8 mouse cellular contexts compared by ENCODE assay signal in the genomic region with DNA sequence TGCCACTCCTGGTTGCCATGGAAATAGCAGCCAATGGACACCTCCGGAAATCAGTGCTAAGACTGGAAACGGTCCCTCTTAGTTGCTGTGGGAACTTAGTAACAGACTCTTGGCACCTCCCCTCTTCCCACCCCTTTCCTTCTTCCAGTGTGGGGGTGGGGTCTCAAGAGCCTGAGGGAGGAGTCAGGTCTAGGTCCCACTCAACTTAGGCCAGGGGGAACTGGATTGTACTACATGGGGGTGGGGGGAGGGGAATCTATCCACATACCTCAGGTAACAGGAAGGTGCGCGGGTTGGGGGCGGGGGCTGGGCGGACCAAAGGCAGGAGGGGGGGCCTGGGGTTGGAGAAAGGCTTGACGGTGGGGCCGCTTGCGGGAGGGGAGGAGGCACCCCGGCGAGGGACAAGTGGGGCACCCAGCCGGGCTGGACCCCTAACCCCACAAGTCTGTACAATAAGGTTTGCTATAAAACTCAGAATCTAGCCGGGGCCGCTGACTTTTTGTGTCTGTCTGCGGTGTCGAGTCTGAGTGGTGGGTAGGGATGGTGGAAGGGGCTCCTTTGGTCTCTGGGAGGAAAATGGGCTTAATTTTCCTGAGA. TPM values are rescaled to one million over a fixed set of nuclear protein-coding genes. Genes with fewer than 3 reads are reported as not detected.
DNase-seq lines count a peak whose midpoint lies in the region; ATAC-seq lines count a peak whose summit lies in the region.

No protein-coding gene starts in this region.

- H3K36me3 ChIP-seq in embryonic facial prominence, embryonic 11.5 days (replicated peaks; ENCODE audit: control insufficient read depth, insufficient read depth, low read depth, low read length): peaks cover 7% of the 10 kb centered on the region
- peaks cover 49% of the 10 kb centered on the region for H3K36me3 ChIP-seq in limb, embryonic 13.5 days
- H3K36me3 ChIP-seq in midbrain, embryonic 15.5 days (replicated peaks): peaks cover 38% of the 10 kb centered on the region

- H3K9ac ChIP-seq in embryonic facial prominence, embryonic 11.5 days (replicated peaks; ENCODE audit: low read length): peak overlapping the region; percentile 72
- H3K9ac ChIP-seq in limb, embryonic 13.5 days: peak overlapping the region; percentile 92
- H3K9ac ChIP-seq in midbrain, embryonic 15.5 days: no peak overlapping the region

- peak overlapping the region; percentile 47 for H3K4me3 ChIP-seq in embryonic facial prominence, embryonic 11.5 days (ENCODE audit: low read depth, low read length)
- peak overlapping the region; percentile 73 for H3K4me3 ChIP-seq in limb, embryonic 13.5 days
- H3K4me3 ChIP-seq in midbrain, embryonic 15.5 days: peak overlapping the region; percentile 39

- peaks cover 2% of the 10 kb centered on the region; the same call in 1 of the 2 replicates for H3K4me1 ChIP-seq in embryonic facial prominence, embryonic 11.5 days (ENCODE audit: control insufficient read depth, insufficient read depth, low read length)
- H3K4me1 ChIP-seq in limb, embryonic 13.5 days: peaks cover 22% of the 10 kb centered on the region
- peaks cover 29% of the 10 kb centered on the region for H3K4me1 ChIP-seq in midbrain, embryonic 15.5 days

- DNase-seq in 416B (ENCODE audit: low read depth): peak; percentile 99
- DNase-seq in adrenal gland, postnatal 25 days: peak; percentile 91
- DNase-seq in embryonic facial prominence, embryonic 11.5 days (ENCODE audit: low spot score): peak; percentile 96
- DNase-seq in heart, adult 8-10 months (ENCODE audit: low spot score): peak; percentile 99
- DNase-seq in kidney, adult 8-10 months: peak; percentile 97 to 99
- DNase-seq in spleen, postnatal 36 days (ENCODE audit: low spot score in 2 of 2): peak; percentile 64 to 76

- ATAC-seq in embryonic facial prominence, embryonic 11.5 days (replicated peaks; ENCODE audit: insufficient number of reproducible peaks, low FRiP score, low TSS enrichment, low read depth): peak; percentile 84
- ATAC-seq in limb, embryonic 13.5 days (ENCODE audit: low FRiP score, low read depth): peak; percentile 90
- peak; percentile 88 for ATAC-seq in midbrain, embryonic 15.5 days (replicated peaks)

- H3K4me2 ChIP-seq in embryonic facial prominence, embryonic 11.5 days (ENCODE audit: low read depth, low read length): peak overlapping the region; percentile 81
- H3K4me2 ChIP-seq in limb, embryonic 13.5 days (replicated peaks): peak overlapping the region; percentile 91
- H3K4me2 ChIP-seq in midbrain, embryonic 15.5 days: peak overlapping the region; percentile 68

- no peaks in the 10 kb centered on the region for H3K9me3 ChIP-seq in embryonic facial prominence, embryonic 11.5 days (replicated peaks; ENCODE audit: control insufficient read depth, low read length)
- H3K9me3 ChIP-seq in limb, embryonic 13.5 days: no peaks in the 10 kb centered on the region
- H3K9me3 ChIP-seq in midbrain, embryonic 15.5 days: no peaks in the 10 kb centered on the region

- WGBS in embryonic facial prominence, embryonic 11.5 days: 1% methylated on average over 16 of the region's 16 CpGs
- WGBS in limb, embryonic 13.5 days: under 1% methylated on average over 16 of the region's 16 CpGs
- WGBS in midbrain, embryonic 15.5 days: 3% methylated on average over 16 of the region's 16 CpGs

- no peaks in the 10 kb centered on the region for H3K27me3 ChIP-seq in embryonic facial prominence, embryonic 11.5 days (ENCODE audit: control insufficient read depth, insufficient read depth, low read length)
- no peaks in the 10 kb centered on the region for H3K27me3 ChIP-seq in limb, embryonic 13.5 days
- H3K27me3 ChIP-seq in midbrain, embryonic 15.5 days (replicated peaks): no peaks in the 10 kb centered on the region

- H3K27ac ChIP-seq in embryonic facial prominence, embryonic 11.5 days (replicated peaks; ENCODE audit: low read depth, low read length): peak overlapping the region; percentile 87
- H3K27ac ChIP-seq in limb, embryonic 13.5 days: peak overlapping the region; percentile 95
- peak overlapping the region; percentile 57 for H3K27ac ChIP-seq in midbrain, embryonic 15.5 days

RNA-seq across cellular contexts. Expression of a gene that starts 0.5 kb away (rescaled TPM):
- 31.5 and 37.2 TPM in 2 replicates for total RNA-seq in adrenal gland, postnatal 25 days (2021)
- 8.6 and 8.7 TPM in 2 replicates for polyA plus RNA-seq in embryonic facial prominence, embryonic 11.5 days (2014; fragmentation: Nextera tagmentation; extraction: Ambion mirVana)
- 10 to 100 TPM; 20.0 to 26.6 (median 24.7) TPM for total RNA-seq in heart, adult 8-10 months (2022)
- polyA plus RNA-seq in limb, embryonic 13.5 days (2015; fragmentation: Nextera tagmentation; extraction: Ambion mirVana): 20.1 and 20.8 TPM in 2 replicates
- polyA plus RNA-seq in midbrain, embryonic 15.5 days (2015; fragmentation: Nextera tagmentation; extraction: Ambion mirVana): 8.1 and 9.8 TPM in 2 replicates

RNA-seq across cellular contexts. Expression of a gene that starts 7.4 kb away (rescaled TPM):
- 36.9 and 49.8 TPM in 2 replicates for total RNA-seq in adrenal gland, postnatal 25 days (2021)
- 21.7 and 22.0 TPM in 2 replicates for polyA plus RNA-seq in embryonic facial prominence, embryonic 11.5 days (2014; fragmentation: Nextera tagmentation; extraction: Ambion mirVana)
- 10 to 100 TPM; 15.4 to 23.1 (median 17.9) TPM for total RNA-seq in heart, adult 8-10 months (2022)
- polyA plus RNA-seq in limb, embryonic 13.5 days (2015; fragmentation: Nextera tagmentation; extraction: Ambion mirVana): 28.1 and 30.8 TPM in 2 replicates
- polyA plus RNA-seq in midbrain, embryonic 15.5 days (2015; fragmentation: Nextera tagmentation; extraction: Ambion mirVana): 21.5 and 21.6 TPM in 2 replicates

RNA-seq across cellular contexts. Expression of a gene that starts 16.3 kb away (rescaled TPM):
- 4.4 and 6.9 TPM in 2 replicates for total RNA-seq in adrenal gland, postnatal 25 days (2021)
- not detected in 2 replicates for polyA plus RNA-seq in embryonic facial prominence, embryonic 11.5 days (2014; fragmentation: Nextera tagmentation; extraction: Ambion mirVana)
- 1 to 10 TPM; 1.9 to 3.3 (median 2.7) TPM for total RNA-seq in heart, adult 8-10 months (2022)
- polyA plus RNA-seq in limb, embryonic 13.5 days (2015; fragmentation: Nextera tagmentation; extraction: Ambion mirVana): not detected in 2 replicates
- polyA plus RNA-seq in midbrain, embryonic 15.5 days (2015; fragmentation: Nextera tagmentation; extraction: Ambion mirVana): not detected in 2 replicates

RNA-seq across cellular contexts. Expression of a gene that starts 24.8 kb away (rescaled TPM):
- total RNA-seq in adrenal gland, postnatal 25 days (2021): 18.3 and 18.5 TPM in 2 replicates
- polyA plus RNA-seq in embryonic facial prominence, embryonic 11.5 days (2014; fragmentation: Nextera tagmentation; extraction: Ambion mirVana): 9.4 and 9.5 TPM in 2 replicates
- total RNA-seq in heart, adult 8-10 months (2022): 1 to 10 TPM; 1.9 to 4.9 (median 3.2) TPM
- 6.7 TPM in 2 replicates for polyA plus RNA-seq in limb, embryonic 13.5 days (2015; fragmentation: Nextera tagmentation; extraction: Ambion mirVana)
- polyA plus RNA-seq in midbrain, embryonic 15.5 days (2015; fragmentation: Nextera tagmentation; extraction: Ambion mirVana): 10.8 and 12.1 TPM in 2 replicates

RNA-seq across cellular contexts. Expression of a gene that starts 31.3 kb away (rescaled TPM):
- 49.1 and 66.2 TPM in 2 replicates for total RNA-seq in adrenal gland, postnatal 25 days (2021)
- polyA plus RNA-seq in embryonic facial prominence, embryonic 11.5 days (2014; fragmentation: Nextera tagmentation; extraction: Ambion mirVana): 8.2 and 8.3 TPM in 2 replicates
- total RNA-seq in heart, adult 8-10 months (2022): 10 to 100 TPM; 11.8 to 14.5 (median 12.7) TPM
- 11.2 and 11.3 TPM in 2 replicates for polyA plus RNA-seq in limb, embryonic 13.5 days (2015; fragmentation: Nextera tagmentation; extraction: Ambion mirVana)
- polyA plus RNA-seq in midbrain, embryonic 15.5 days (2015; fragmentation: Nextera tagmentation; extraction: Ambion mirVana): 8.9 and 10.2 TPM in 2 replicates

Comparison
In these comparisons a context has a peak if more than half of its experiments do, and no peak if none do; other contexts are left out.
1. Peak in every context shown above with its lines: DNase-seq, ATAC-seq, H3K4me3 ChIP-seq and H3K27ac ChIP-seq.